Mouse (Mus musculus): ENCODE results near the gene E130114P18Rik.

Gene E130114P18Rik

GRCm38 (mm10) chr4:97777081-97777705, 685 bp downstream of the E130114P18Rik start:
- DNase-seq (ENCODE audit: extremely low spot score, low spot score) = peak; percentile 76

DNA sequence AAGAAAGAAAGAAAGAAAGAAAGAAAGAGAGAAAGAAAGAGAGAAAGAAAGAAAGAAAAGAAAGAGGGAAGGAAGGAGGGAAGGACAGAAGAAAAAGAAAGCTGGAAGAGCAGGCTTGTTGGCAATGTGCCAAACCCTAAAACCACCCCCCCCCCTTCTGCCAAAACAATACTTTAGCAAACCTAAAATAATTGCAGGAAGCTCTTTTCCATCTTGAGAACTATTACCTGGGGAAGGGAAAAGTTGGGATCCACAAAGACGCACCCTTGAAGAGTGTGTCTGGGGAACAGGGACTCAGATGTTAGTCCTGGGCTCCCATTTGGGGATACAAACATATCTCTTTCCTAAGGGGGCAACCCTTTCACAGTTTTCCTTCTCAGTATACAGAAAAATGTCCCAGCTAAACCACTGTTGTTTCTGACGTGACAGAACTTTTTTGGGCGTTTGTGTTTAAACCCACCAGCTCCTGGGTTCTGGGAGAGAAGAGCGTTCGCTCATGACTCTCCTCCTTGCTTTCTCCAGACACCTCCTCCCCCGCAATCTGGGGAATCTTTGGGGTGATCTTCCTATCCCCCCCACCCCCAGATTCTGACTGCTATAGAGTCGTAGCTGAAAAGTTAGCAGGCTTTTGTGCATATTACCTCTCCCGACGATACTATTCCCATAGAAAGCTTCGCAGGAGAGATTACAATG, 1.3 kb downstream of the E130114P18Rik start:
- DNase-seq (ENCODE audit: extremely low spot score, low spot score) = peak; percentile 72

DNA sequence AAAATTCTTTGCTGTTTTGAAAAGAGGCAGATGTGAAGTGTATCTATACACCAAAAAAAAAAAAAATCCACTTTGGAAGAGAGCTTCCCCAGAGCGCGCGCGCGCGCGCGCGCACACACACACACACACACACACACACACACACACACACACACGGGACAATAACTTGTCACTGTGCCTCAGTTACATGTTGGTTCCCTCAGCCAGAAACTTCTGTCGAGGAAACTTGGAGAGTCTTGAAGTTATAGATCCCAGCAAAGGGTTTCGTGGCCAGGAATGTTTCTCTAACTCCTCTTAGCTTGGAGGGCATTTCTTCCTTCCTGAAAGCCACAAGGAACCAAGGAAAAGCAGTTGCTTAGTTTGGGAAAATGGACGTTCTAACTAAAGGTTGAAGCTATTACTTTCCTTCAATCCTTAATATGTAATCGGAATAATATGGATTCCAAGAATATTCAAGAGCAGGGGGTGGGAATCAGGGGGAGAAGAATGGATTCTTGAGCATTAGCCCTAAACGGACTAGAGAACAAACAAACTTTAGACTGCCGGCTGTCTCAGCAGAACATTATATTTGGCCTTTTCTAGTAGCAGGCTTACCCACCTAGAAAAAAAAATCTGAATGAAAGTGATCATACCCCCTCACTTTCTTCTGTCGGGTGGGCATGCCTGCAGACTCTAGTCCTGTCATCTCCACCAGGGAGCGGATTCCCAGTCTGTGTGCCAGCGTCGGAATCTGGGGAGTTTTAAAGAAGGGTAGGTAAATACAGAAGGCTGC, 2.2 kb downstream of the E130114P18Rik start:
- no peak for DNase-seq (ENCODE audit: extremely low spot score, low spot score)

DNA sequence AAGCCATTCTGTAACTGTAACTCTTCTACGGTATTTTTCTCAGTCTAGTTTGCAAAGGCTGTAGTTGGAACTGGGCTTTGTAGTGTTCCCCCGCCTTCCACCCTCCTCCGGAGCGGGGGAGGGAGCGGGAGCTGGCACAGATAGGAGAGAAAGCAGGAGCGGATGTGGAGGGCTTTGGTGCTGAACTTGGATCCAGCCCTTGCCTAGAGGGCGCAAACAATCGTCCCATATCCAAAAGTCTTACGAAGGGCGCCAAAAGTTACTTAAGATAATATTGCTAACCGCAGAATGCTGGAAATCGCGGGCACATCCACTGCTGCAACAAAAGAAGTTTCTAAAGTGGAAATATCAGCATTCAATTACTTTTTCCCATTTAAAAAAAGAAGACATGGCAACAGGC, 2.8 kb downstream of the E130114P18Rik start:
- peak; percentile 64 for DNase-seq (ENCODE audit: extremely low spot score, low spot score)

GRCm38 (mm10) chr4:97774446-97774950, 3.4 kb downstream of the E130114P18Rik start:
- no peak for DNase-seq (ENCODE audit: extremely low spot score, low spot score)

- no peak for DNase-seq (ENCODE audit: extremely low spot score, low spot score)
Observed at GRCm38 (mm10) chr4:97773791-97774190, 4.1 kb downstream of the E130114P18Rik start.

DNA sequence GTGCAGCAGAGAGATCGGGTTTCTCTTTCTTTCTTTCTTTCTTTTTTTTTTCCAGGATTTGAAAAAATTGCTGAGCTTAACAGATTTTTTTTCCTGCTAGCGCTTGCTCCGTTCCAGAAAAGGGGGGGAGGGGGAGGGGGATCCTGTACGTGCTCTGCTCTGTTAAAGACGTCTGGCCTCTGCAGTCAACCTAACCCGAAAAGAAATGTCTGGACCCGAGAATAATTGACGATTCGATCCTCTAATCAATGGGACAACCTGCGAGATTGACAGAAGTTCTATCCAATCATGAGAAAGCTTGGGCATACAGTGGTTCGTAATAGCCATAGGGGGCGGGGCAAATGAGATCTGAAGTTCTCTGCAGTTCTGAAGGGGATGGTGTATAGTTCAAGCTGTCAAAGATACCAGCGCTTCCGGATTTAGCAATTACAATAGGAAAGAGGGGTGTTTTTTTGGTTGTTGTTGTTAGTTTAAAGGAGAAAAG, 4.7 kb downstream of the E130114P18Rik start:
- DNase-seq (ENCODE audit: extremely low spot score, low spot score) = peak; percentile 78

- no peak for DNase-seq (ENCODE audit: extremely low spot score, low spot score)
Observed at GRCm38 (mm10) chr4:97772641-97773040, 5.2 kb downstream of the E130114P18Rik start, which contains the start of gene Nfia. Nfia (plus strand) TSS chr4:97772734.

DNA sequence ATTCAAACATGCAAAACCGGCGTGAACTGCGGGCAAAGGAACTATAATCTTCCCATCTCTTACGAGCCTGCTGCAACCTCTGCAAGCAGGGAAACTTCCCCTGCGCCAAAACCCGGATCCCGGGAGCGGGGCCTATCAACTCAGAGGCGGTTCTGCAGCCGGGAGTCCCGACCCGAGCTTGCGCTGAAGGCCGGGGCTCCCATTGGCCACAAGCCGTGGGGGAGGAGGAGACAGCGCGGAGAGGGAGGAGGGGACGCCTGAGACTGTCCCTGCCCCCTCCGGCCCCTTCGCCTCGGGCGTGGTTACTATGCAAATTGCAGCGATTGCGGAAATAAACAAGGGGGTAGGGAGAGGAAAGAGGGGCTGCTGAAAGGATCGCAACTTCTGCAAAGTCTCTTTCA, 5.8 kb downstream of the E130114P18Rik start:
- DNase-seq (ENCODE audit: extremely low spot score, low spot score) = peak; percentile 94

- no peak for DNase-seq (ENCODE audit: extremely low spot score, low spot score)
Observed at GRCm38 (mm10) chr4:97771426-97771825, 6.5 kb downstream of the E130114P18Rik start.

DNA sequence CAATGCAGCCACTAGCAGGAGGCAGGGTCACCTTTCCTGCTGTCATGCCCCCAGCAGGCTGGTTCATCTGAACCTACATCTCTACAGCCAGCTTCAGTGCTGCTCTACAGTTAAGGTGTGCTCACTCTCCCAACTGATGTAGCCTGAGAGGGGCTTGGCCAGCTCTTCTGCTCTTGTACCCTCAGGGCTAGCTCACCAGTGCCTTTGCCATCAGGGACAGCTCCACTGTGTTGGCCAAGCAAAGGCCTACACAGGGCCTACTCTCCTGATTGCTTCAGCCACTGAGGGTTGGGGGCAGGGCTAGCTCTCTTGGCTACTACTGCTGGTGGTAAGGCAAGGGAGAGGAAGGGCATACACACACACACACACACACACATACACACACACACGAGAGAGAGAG, 8.0 kb downstream of the E130114P18Rik start:
- DNase-seq (ENCODE audit: extremely low spot score, low spot score) = no peak

DNA sequence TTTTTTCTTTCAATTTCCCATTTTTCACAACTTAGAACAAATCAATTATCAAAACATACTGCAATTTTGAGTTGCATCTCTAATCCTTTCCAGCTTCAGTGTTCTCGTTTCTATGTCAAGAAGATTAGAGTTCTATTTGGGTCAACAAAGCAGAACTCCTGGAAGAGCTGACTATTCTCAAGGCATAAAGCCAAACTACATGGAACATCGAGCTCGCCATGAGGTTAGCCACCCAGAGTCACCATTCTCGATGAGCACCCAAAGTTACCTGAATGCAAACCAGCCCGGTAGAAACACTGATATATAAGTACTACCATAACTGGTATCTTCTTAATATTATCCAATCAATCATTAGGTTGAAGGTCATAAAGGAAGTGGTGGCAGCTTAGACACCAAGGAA, 10.4 kb downstream of the E130114P18Rik start:
- no peak for DNase-seq (ENCODE audit: extremely low spot score, low spot score)

GRCm38 (mm10) chr4:97767025-97767424, 10.9 kb downstream of the E130114P18Rik start:
- no peak for DNase-seq (ENCODE audit: extremely low spot score, low spot score)

- no peak for DNase-seq (ENCODE audit: extremely low spot score, low spot score)
Observed at GRCm38 (mm10) chr4:97766100-97766499, 11.8 kb downstream of the E130114P18Rik start.

DNA sequence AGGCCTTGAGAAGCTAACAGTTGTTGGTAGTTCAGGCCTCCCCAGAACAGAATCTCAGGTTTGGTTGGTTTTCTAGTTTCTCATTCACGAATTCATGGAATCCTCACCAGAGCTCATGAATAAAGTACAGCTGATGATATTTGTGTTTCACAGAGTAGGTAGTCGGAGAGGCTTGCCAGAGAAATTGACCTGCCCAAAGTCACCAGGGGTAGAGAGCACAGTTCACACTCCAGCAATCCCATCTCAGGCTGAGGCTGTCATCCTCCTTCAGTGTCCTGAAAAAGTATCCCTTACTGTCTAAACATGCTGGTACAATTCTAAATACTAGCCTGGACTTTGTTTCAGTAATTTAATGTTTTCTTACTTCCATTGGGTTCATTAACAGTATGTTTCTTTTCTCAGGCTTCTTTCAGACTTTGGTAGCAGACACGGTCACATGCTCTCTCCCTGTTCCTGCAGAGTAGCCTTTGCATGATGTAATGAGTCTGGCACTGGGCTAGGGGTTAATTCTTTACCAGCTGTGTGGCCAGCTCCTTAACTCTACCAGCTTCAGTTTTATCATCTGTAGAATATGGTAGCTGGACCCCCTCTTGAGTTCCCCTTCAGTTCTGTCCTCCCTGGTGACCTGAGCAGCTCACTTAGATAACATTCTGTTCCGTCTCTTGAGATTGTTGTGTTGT, 12.4 kb downstream of the E130114P18Rik start:
- no peak for DNase-seq (ENCODE audit: extremely low spot score, low spot score)

DNA sequence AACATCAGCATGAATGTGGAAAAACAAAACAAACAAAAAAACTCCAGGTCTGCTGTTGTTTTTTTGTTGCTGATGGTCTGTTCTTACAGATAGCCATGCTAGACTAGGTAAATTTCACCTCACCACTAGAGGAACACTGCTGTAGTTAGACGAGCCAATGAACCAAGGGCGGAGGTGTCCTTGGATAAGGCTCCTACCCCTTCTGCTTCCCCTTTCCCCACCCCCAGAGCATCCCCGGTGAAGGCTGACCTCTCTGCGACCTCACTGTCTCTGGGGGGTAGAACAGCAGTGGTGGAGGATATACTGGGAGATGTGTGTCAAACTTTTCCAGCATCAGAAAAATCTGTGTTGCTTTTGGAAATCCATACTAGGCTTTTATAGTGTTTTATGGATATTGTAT, 13.3 kb downstream of the E130114P18Rik start:
- no peak for DNase-seq (ENCODE audit: extremely low spot score, low spot score)

- DNase-seq (ENCODE audit: extremely low spot score, low spot score) = no peak
Observed at GRCm38 (mm10) chr4:97758661-97759060, 19.2 kb downstream of the E130114P18Rik start.

DNA sequence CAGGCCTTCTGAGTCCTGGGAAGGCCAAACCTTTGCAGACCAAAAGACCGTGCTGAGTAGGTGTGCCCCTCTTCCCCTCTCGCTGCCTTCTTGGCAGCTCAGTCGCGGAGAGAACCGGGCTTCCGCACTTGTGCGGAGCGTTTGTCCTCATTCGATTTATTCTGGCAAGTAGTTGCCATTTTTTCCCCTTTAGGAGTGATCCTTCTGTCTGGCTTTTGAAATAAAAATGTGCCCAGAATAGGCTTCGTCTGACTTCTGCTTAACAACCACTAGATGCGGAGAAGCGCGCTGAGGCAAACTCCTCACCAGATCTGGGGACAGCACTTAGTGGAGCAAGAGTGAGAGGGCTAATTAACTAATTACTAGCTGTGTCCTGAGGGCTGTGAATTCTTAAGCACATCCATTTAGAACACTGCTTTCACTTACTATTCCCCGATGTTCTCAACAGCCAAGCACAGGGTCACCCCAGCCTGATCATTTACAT, 19.9 kb downstream of the E130114P18Rik start:
- peak; percentile 62 for DNase-seq (ENCODE audit: extremely low spot score, low spot score)

DNA sequence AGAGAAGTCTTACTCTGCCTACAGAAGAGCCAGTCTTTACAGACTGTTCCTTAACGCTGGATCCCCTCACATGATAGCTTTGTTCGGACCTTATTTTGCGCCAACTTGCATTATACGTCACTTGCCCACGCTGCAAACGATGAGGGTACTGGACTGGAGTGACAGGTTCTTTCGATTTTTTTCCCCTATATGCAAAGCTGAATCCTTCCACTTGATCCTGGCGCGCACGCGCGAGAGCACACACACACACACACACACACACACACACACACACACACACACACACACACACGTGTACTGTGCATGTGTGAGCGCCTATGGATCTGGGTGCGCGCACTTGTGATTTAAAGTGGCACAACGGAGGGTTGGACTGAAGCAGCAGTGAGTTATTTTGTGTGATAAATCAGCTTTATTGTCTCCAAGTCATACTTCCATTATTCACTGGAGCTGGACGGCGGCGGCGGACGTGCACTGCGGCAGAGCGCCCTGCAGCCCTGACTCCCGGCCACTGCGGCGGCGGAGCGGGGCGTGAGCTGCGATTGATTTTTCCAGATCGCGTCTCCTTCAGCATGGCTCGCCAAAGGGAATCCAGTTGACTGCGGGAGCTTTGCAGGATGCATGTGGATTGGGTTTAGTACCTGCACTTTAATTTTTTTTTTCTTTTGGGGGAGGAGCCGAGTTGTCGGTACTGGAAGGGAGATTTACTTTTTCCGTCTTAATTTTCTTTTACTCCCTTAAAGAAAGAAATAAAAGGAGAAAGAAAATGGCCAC, 20.5 kb downstream of the E130114P18Rik start:
- DNase-seq (ENCODE audit: extremely low spot score, low spot score) = peak; percentile 85

- DNase-seq (ENCODE audit: extremely low spot score, low spot score) = peak; percentile 53
Observed at GRCm38 (mm10) chr4:97754241-97754640, 23.6 kb downstream of the E130114P18Rik start.

Data from neural tube, embryonic 10.5 days (tissue).